Mouse (Mus musculus) lung, embryonic 16.5 days (tissue): ENCODE measurements around the gene Ccdc124. TPM values are rescaled to one million over a fixed set of nuclear protein-coding genes. Genes with fewer than 3 reads are reported as not detected.
"Not testable (repeated sequence)": the region's sequence is repeated elsewhere in the genome, so short reads cannot be mapped to it uniquely, and the experiment has no call there.

Experiments
- ATAC-seq: fragments of 200-750 bp; cut with Nextera tagmentation; 2 replicates; pipeline ENCODE4 v1.8.0; 2017; ENCODE audit warnings: low read depth, mild to moderate bottlenecking, moderate library complexity
- H3K27ac ChIP-seq: fragments of 300-500 bp; sonication (generic); 2 replicates; pipeline ENCODE4 v1.5.1; 2014; ENCODE audit warnings: mild to moderate bottlenecking, control low read depth, low read length
- H3K27me3 ChIP-seq: fragments of 300-500 bp; sonication (generic); 2 replicates; pipeline ENCODE4 v1.6.1; 2014; ENCODE audit warnings: low read depth, low read length, mixed read lengths; ENCODE audit not compliant: control insufficient read depth, insufficient read depth
- H3K36me3 ChIP-seq: fragments of 300-500 bp; sonication (generic); 2 replicates; pipeline ENCODE4 v1.6.1; 2014; ENCODE audit warnings: low read length; ENCODE audit not compliant: control insufficient read depth, insufficient read depth
- H3K4me1 ChIP-seq: fragments of 300-500 bp; sonication (generic); replicated peaks from 2 replicates; pipeline ENCODE4 v1.6.1; 2014; ENCODE audit warnings: low read length, mixed read lengths; ENCODE audit not compliant: control insufficient read depth, insufficient read depth
- H3K4me2 ChIP-seq: fragments of 300-500 bp; sonication (generic); 2 replicates; pipeline ENCODE4 v1.6.1; 2014; ENCODE audit warnings: low read depth, low read length, control low read depth
- H3K4me3 ChIP-seq: fragments of 300-500 bp; sonication (generic); 2 replicates; pipeline ENCODE4 v1.5.1; 2014; ENCODE audit warnings: mild to moderate bottlenecking, low read length, control low read depth
- H3K9ac ChIP-seq: fragments of 300-500 bp; sonication (generic); 2 replicates; pipeline ENCODE4 v1.6.1; 2014; ENCODE audit warnings: low read length, control low read depth
- H3K9me3 ChIP-seq: fragments of 300-500 bp; sonication (generic); 2 replicates; pipeline ENCODE4 v1.6.1; 2016; ENCODE audit warnings: low read length; ENCODE audit not compliant: control insufficient read depth
- WGBS: fragments of 180-500 bp; shearing (Covaris S2); extraction: QIAGEN DNeasy Blood & Tissue Kit; methylation state at CpG from one replicate; pipeline ENCODE4 v1.1.7; 2014; 5-methylcytosine and 5-hydroxymethylcytosine counted together
- polyA plus RNA-seq: library from polyadenylated mRNA; unstranded; fragments of >200 nt; fragmentation: Nextera tagmentation; extraction: Ambion mirVana; gene quantifications from 2 replicates; pipeline ENCODE4 v1.2.1, GENCODE M21; 2015

Gene Ccdc124
- polyA plus RNA-seq, 1 experiment from 2014 or later = 106 TPM

DNA sequence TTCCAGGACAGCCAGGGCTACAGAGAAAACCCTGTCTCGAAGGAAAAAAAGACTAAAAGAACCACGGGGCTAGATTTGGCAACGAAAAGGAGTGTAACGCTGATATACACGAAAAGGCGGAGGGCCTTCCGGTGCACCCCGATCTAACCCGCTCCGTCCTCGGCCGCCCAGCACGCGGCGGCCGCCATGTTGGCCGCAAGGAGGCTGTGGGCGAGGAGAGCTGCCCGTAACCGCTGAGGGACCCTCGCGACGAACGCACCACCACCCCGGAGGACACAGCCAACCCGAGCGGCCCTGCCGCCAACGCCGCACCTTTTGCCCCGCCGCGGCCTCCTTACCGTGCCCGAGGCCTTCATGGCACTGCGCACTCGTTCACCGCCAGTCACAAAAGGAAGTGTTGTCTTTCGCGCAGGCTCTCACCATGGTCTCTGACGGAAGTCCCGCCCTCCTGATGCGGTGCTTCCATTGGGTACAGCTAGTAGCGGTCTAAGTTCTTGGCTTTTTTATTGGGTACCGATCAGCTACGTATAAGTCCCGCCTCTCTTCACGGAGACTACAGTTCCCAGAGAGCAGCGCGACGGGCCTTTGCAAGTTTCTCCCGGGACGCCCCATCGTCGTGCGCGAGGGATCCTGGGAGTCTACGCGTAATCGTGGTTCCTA is 23.4 kb upstream of the Ccdc124 start, which contains the start of gene Rpl18a:
Gene Rpl18a (minus strand): TSS at position 392 of the 660 bp plus-strand sequence.
- Histone ChIP-seq H3K27ac (peak within 1 kb of the TSS; percentile 82), H3K4me3 (peak within 1 kb of the TSS; percentile 83), H3K4me1 (peaks cover 19% of the 10 kb centered on the region), H3K27me3 (peaks cover 16% of the 10 kb centered on the region), H3K9ac (peak within 1 kb of the TSS; percentile 94), H3K9me3 (no peaks in the 10 kb centered on the region), H3K36me3 (peaks cover 18% of the 10 kb centered on the region), H3K4me2 (peak within 1 kb of the TSS; percentile 94)
- under 1% methylated on average over 60 of the region's 60 CpGs for WGBS
- peak; percentile 98 for ATAC-seq

DNA sequence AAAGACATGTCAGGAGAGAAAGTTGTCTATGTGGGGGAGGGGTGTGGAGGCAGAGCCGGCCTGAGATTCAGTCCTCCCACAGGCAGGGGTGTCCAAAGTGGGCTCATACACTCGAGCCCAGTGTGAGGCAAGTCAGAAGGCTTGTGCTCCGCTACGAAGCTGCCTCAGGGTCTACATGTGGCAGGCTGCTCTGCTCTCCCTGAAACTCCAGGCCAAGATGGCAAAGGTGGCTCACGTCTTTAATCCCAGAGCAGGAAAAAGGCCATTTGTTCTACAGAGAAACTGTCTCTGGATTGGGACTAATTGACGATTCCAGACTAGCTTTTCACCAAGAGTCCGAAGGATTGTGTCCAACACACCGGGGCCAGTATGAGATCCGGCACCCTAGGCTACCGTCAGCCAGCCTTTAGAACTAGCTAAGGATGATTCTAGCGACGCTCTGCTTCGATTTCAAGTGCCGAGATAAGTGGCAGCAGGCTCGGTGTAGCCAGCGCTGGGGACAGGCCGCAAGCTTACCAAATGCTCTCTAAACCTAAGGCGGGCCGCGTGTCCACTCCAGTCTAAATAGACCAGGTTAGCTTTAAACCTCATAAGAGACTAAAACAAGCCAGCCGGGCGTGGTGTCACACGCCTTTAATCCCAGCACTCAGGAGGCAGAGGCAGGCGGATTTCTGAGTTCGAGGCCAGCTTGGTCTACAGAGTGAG is 22.7 kb upstream of the Ccdc124 start:
- Histone ChIP-seq H3K36me3 (peaks cover 18% of the 10 kb centered on the region), H3K9me3 (no peaks in the 10 kb centered on the region), H3K4me1 (peaks cover 21% of the 10 kb centered on the region), H3K27ac (peak overlapping the region; percentile 33; the same call in 1 of the 2 replicates), H3K9ac (peak overlapping the region; percentile 94), H3K4me2 (peak overlapping the region; percentile 94), H3K27me3 (peaks cover 23% of the 10 kb centered on the region), H3K4me3 (peak overlapping the region; percentile 83)
- no peak for ATAC-seq
- 3% methylated on average over 25 of the region's 25 CpGs for WGBS

DNA sequence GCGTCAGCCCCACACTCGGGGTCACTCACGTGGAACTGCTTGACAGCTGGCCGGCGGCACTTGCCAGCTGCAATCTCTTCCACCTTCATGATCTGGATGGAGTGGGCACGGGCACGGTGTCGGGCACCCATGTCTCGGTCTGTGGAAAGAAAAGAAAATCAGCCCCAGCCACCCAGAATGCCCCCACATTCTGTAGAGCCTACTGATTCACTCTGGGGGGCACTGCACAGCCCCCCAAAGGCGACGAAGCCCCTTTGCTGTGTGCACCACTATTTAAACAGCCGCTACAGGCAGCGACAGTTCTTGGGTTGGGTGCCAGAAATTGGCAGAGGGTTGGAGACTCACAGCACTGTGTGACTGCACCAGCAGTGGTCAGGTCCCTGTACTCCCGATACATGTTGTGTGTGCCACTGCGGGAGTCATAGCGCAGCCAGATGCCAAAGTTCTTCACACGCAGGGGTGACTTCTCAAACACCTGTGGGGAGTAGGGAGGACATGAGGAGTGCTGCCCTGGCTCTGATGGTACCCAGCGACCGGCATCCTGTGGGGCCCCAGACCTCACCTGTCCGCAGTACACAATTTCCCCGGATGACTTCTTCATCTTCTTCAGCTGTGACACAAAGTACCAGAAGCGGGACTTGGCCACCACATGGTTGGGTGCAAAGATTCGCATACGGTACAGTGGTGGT is 22.0 kb upstream of the Ccdc124 start:
- not testable (repeated sequence) for ATAC-seq, H3K27ac ChIP-seq, H3K9me3 ChIP-seq
- peak overlapping the region; percentile 94 for H3K9ac ChIP-seq
- H3K36me3 ChIP-seq = peaks cover 18% of the 10 kb centered on the region
- peak overlapping the region; percentile 83 for H3K4me3 ChIP-seq
- peaks cover 21% of the 10 kb centered on the region for H3K4me1 ChIP-seq
- H3K4me2 ChIP-seq = peak overlapping the region; percentile 94
- WGBS = 78% methylated on average over 21 of the region's 24 CpGs
- peaks cover 30% of the 10 kb centered on the region for H3K27me3 ChIP-seq

DNA sequence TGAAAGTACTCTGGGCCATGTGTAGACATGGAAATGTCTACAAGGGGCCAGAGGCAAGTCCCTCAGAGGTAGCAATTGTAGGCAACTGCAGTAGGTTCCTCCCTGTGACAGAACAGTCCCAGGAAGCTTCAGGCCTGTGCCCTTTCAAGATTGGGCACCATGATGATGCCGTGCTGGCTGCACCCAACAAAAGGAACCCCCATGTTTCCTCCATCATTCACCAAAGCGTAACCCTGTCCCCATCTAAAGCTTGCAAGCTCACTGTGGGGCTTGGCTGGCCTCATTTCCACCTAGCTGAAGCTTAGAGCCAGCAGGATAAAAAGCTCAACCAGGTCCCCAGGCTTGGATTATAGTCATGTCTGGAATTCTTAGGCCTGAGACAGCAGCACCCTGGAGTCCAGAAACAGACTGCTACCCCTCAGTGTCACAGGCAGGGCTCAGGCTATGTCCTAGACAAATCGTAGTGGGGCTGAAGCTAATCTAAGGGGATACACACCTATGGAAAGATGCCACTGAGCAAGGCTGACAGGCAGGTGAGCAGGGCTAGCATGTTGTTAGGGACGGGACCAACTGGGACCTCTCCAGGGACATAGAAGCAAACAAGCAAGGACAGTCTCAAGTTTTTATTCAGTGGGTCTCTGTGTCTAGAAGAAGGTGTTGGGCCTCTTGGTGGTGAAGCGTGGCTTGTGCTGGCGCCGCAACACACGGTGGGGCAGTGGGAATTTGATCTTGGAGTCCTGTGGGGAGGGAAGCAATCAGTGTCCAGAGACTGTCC is 21.2 kb upstream of the Ccdc124 start:
- 80% methylated on average over 8 of the region's 8 CpGs for whole genome bisulfite sequencing
- Histone ChIP-seq H3K9ac (no peak overlapping the region), H3K4me3 (no peak overlapping the region), H3K9me3 (no peaks in the 10 kb centered on the region), H3K27me3 (peaks cover 34% of the 10 kb centered on the region), H3K4me1 (peaks cover 21% of the 10 kb centered on the region), H3K27ac (no peak overlapping the region), H3K36me3 (peaks cover 18% of the 10 kb centered on the region), H3K4me2 (no peak overlapping the region)
- no peak for ATAC-seq

DNA sequence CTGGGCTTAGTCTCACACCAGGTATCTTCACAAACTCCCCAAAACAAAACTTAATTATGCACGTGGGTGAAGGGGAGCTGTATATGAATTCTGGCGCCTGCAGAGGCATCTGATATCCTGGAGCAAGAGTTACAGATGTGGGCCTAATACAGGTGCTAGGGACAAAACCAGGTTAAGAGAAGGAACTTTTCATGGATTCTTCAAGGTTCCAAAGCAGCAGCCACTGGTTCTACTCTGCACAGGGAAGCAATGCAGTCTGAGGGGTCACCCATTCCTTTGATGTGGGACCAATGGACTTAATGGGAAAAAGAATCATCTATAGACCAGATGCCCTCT is 20.6 kb upstream of the Ccdc124 start:
- H3K4me3 ChIP-seq = no peak overlapping the region
- H3K27ac ChIP-seq = no peak overlapping the region
- H3K9me3 ChIP-seq = no peaks in the 10 kb centered on the region
- no peak overlapping the region for H3K4me2 ChIP-seq
- no peak overlapping the region for H3K9ac ChIP-seq
- no peak for ATAC-seq
- peaks cover 21% of the 10 kb centered on the region for H3K4me1 ChIP-seq
- WGBS = 55% methylated on average over 2 of the region's 2 CpGs
- H3K27me3 ChIP-seq = peaks cover 34% of the 10 kb centered on the region
- peaks cover 18% of the 10 kb centered on the region for H3K36me3 ChIP-seq

DNA sequence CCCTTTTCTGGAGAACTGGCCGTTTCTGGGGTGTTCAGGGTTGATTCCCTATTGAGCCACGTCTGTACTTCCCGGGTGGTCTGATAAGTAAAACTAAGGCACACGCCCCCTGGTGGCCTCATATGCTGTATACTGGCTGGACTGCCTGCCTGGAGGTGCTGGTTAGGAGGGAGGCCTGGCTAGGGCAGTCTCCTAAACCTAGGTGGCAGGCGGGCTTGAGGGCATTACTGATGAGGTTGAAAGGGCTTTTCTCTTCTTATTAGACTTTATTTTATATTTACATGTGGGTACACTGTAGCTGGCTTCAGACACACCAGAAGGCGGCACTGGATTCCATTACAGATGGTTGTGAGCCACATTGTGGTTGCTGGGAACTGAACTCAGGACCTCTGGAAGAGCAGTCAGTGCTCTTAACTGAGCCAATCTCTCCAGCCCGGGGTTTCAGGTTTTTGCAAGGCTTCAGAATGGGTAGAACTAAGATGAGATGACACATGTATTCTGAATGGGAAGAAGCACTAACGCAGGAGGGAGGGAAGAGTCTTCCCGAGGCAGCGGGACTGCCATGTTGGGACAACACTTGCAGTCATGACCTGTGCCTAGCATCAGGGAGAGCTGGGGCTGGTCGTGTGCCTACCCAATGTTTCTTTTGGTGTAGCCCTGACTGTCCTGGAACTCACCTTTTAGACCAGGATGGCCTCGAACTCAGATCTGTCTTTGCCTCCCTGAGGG is 20.1 kb upstream of the Ccdc124 start:
- Histone ChIP-seq H3K4me2 (no peak overlapping the region), H3K9me3 (no peaks in the 10 kb centered on the region), H3K4me1 (peaks cover 21% of the 10 kb centered on the region), H3K4me3 (no peak overlapping the region), H3K9ac (no peak overlapping the region), H3K27ac (no peak overlapping the region), H3K27me3 (peaks cover 34% of the 10 kb centered on the region), H3K36me3 (peaks cover 18% of the 10 kb centered on the region)
- WGBS = 31% methylated on average over 12 of the region's 12 CpGs
- no peak for ATAC-seq

DNA sequence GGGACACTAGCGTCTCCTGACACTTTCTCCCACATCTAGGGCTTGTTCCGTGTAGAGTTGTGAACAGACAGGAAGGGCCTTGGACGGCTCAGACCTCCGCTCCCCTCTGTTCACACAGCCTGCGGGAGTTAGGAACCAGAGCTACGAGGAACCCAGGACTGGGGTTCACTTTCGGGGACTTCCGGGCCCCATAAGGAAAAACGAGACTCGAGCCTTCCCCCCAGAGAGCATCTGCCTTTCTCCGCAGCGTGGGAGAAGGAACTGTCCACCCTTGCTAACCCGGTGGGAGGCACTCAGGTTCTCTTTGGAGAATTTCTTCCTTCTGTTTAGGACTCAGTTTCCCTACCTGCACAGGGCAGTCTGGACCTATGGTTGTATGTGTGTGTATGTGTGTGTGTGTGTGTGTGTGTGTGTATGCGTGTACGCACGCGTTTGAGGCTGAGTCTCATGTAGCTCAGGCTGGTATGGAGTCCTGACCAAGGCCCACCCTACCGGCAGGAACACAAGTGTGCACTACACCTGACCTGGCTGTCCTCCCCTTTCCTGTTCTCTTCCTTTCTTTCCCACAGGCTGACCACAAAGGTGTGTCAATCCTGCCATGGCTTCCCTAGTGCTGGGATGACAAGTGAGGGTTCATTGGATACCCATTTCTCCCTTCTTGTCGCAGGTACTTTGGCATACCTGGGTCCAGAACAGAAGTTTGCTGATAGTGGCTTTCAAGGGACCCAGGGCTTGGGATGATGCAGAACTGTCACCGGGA is 19.3 kb upstream of the Ccdc124 start:
- peak overlapping the region; percentile 24 for H3K4me3 ChIP-seq
- no peak for ATAC-seq
- WGBS = 22% methylated on average over 20 of the region's 20 CpGs
- peak overlapping the region; percentile 51 for H3K4me2 ChIP-seq
- no peak overlapping the region for H3K27ac ChIP-seq
- H3K4me1 ChIP-seq = peaks cover 17% of the 10 kb centered on the region
- H3K9me3 ChIP-seq = no peaks in the 10 kb centered on the region
- peaks cover 34% of the 10 kb centered on the region for H3K27me3 ChIP-seq
- H3K36me3 ChIP-seq = peaks cover 18% of the 10 kb centered on the region
- peak overlapping the region; percentile 33; the same call in 1 of the 2 replicates for H3K9ac ChIP-seq
